Mouse (Mus musculus): ENCODE measurements at regions not wholly inside any gene's neighbourhood (a gene's known extent, or its start where the extent isn't known, plus 50 kb on each side); places are given as distances from the start of the nearest gene placed in this dataset.
A peak's percentile ranks its signal among the peaks of the same experiment; 100 is the strongest.

GRCm38 (mm10) chr4:153767713-153768112 lies 189.3 kb upstream of the A430005L14Rik start:
- DNase-seq (ENCODE audit: low spot score) (no peak), ATAC-seq (ENCODE audit: low FRiP score) (no peak)
- no peaks in the 10 kb centered on the region for H3K9me3 ChIP-seq (ENCODE audit: control insufficient read depth, low read length)
- no peak overlapping the region for H3K4me2 ChIP-seq (replicated peaks; ENCODE audit: low read depth, low read length)
- no peak overlapping the region for H3K9ac ChIP-seq (ENCODE audit: low read depth, low read length)
- no peak overlapping the region for H3K4me3 ChIP-seq (ENCODE audit: low read depth, low read length)
- no peak overlapping the region for H3K27ac ChIP-seq (ENCODE audit: low read depth, low read length)
- H3K36me3 ChIP-seq (ENCODE audit: control insufficient read depth, insufficient read depth, low read length) = no peaks in the 10 kb centered on the region
- H3K27me3 ChIP-seq (ENCODE audit: control insufficient read depth, insufficient read depth, low read length) = no peaks in the 10 kb centered on the region
- WGBS = 79% methylated on average over 9 of the region's 9 CpGs
- no peaks in the 10 kb centered on the region for H3K4me1 ChIP-seq (replicated peaks; ENCODE audit: control insufficient read depth, insufficient read depth, low read length)

- H3K4me2 ChIP-seq (replicated peaks; ENCODE audit: low read depth, low read length) = no peak overlapping the region
- ATAC-seq (ENCODE audit: low FRiP score) = no peak
- DNase-seq (ENCODE audit: low spot score) = no peak
- H3K9ac ChIP-seq (ENCODE audit: low read depth, low read length) = no peak overlapping the region
- no peaks in the 10 kb centered on the region for H3K9me3 ChIP-seq (ENCODE audit: control insufficient read depth, low read length)
- WGBS = 55% methylated on average over 3 of the region's 3 CpGs
- no peak overlapping the region for H3K27ac ChIP-seq (ENCODE audit: low read depth, low read length)
- no peaks in the 10 kb centered on the region for H3K4me1 ChIP-seq (replicated peaks; ENCODE audit: control insufficient read depth, insufficient read depth, low read length)
- H3K36me3 ChIP-seq (ENCODE audit: control insufficient read depth, insufficient read depth, low read length) = no peaks in the 10 kb centered on the region
- H3K27me3 ChIP-seq (ENCODE audit: control insufficient read depth, insufficient read depth, low read length) = no peaks in the 10 kb centered on the region
- no peak overlapping the region for H3K4me3 ChIP-seq (ENCODE audit: low read depth, low read length)
Observed at GRCm38 (mm10) chr4:153768350-153768749, 188.7 kb upstream of the A430005L14Rik start.

- no peak overlapping the region for H3K4me3 ChIP-seq (ENCODE audit: low read depth, low read length)
- H3K9me3 ChIP-seq (ENCODE audit: control insufficient read depth, low read length) = no peaks in the 10 kb centered on the region
- no peaks in the 10 kb centered on the region for H3K27me3 ChIP-seq (ENCODE audit: control insufficient read depth, insufficient read depth, low read length)
- H3K4me1 ChIP-seq (replicated peaks; ENCODE audit: control insufficient read depth, insufficient read depth, low read length) = no peaks in the 10 kb centered on the region
- 75% methylated on average over 5 of the region's 5 CpGs for WGBS
- no peaks in the 10 kb centered on the region for H3K36me3 ChIP-seq (ENCODE audit: control insufficient read depth, insufficient read depth, low read length)
- no peak overlapping the region for H3K27ac ChIP-seq (ENCODE audit: low read depth, low read length)
- H3K9ac ChIP-seq (ENCODE audit: low read depth, low read length) = no peak overlapping the region
- no peak for DNase-seq (ENCODE audit: low spot score)
- no peak for ATAC-seq (ENCODE audit: low FRiP score)
- no peak overlapping the region for H3K4me2 ChIP-seq (replicated peaks; ENCODE audit: low read depth, low read length)
Observed at GRCm38 (mm10) chr4:153770675-153771074, 186.4 kb upstream of the A430005L14Rik start.

- Histone ChIP-seq H3K9ac (ENCODE audit: low read depth, low read length) (no peak overlapping the region), H3K4me1 (replicated peaks; ENCODE audit: control insufficient read depth, insufficient read depth, low read length) (0 out of 2 replicates have a peak, but pooled peaks cover 3% of the 10 kb centered on the region), H3K9me3 (ENCODE audit: control insufficient read depth, low read length) (no peaks in the 10 kb centered on the region), H3K4me2 (replicated peaks; ENCODE audit: low read depth, low read length) (no peak overlapping the region), H3K4me3 (ENCODE audit: low read depth, low read length) (no peak overlapping the region), H3K27me3 (ENCODE audit: control insufficient read depth, insufficient read depth, low read length) (no peaks in the 10 kb centered on the region), H3K36me3 (ENCODE audit: control insufficient read depth, insufficient read depth, low read length) (no peaks in the 10 kb centered on the region), H3K27ac (ENCODE audit: low read depth, low read length) (no peak overlapping the region)
- 88% methylated on average over 2 of the region's 2 CpGs for WGBS
- no peak for DNase-seq (ENCODE audit: low spot score)
- no peak for ATAC-seq (ENCODE audit: low FRiP score)
Observed at GRCm38 (mm10) chr4:153780501-153780900, 176.5 kb upstream of the A430005L14Rik start.

- no peak for ATAC-seq (ENCODE audit: low FRiP score)
- H3K4me1 ChIP-seq (replicated peaks; ENCODE audit: control insufficient read depth, insufficient read depth, low read length) = peaks cover 3% of the 10 kb centered on the region; the same call in 1 of the 2 replicates
- WGBS = 82% methylated on average over 7 of the region's 7 CpGs
Observed at GRCm38 (mm10) chr4:153781271-153781670, 175.8 kb upstream of the A430005L14Rik start.

GRCm38 (mm10) chr4:153781981-153782521 lies 175.0 kb upstream of the A430005L14Rik start:
- H3K27me3 ChIP-seq (ENCODE audit: control insufficient read depth, insufficient read depth, low read length) = no peaks in the 10 kb centered on the region
- WGBS = 82% methylated on average over 10 of the region's 10 CpGs
- H3K4me1 ChIP-seq (replicated peaks; ENCODE audit: control insufficient read depth, insufficient read depth, low read length) = peaks cover 3% of the 10 kb centered on the region; the same call in 1 of the 2 replicates
- no peak overlapping the region for H3K4me3 ChIP-seq (ENCODE audit: low read depth, low read length)
- no peaks in the 10 kb centered on the region for H3K9me3 ChIP-seq (ENCODE audit: control insufficient read depth, low read length)
- no peak overlapping the region for H3K27ac ChIP-seq (ENCODE audit: low read depth, low read length)
- no peak overlapping the region for H3K4me2 ChIP-seq (replicated peaks; ENCODE audit: low read depth, low read length)
- H3K9ac ChIP-seq (ENCODE audit: low read depth, low read length) = no peak overlapping the region
- no peak for DNase-seq (ENCODE audit: low spot score)
- H3K36me3 ChIP-seq (ENCODE audit: control insufficient read depth, insufficient read depth, low read length) = no peaks in the 10 kb centered on the region
- ATAC-seq (ENCODE audit: low FRiP score) = no peak

More at GRCm38 (mm10) chr4:153781271-153781670, 175.8 kb upstream of the A430005L14Rik start:
- Histone ChIP-seq H3K9me3 (ENCODE audit: control insufficient read depth, low read length) (no peaks in the 10 kb centered on the region), H3K27me3 (ENCODE audit: control insufficient read depth, insufficient read depth, low read length) (no peaks in the 10 kb centered on the region), H3K4me3 (ENCODE audit: low read depth, low read length) (no peak overlapping the region), H3K27ac (ENCODE audit: low read depth, low read length) (no peak overlapping the region), H3K4me2 (replicated peaks; ENCODE audit: low read depth, low read length) (no peak overlapping the region), H3K36me3 (ENCODE audit: control insufficient read depth, insufficient read depth, low read length) (no peaks in the 10 kb centered on the region), H3K9ac (ENCODE audit: low read depth, low read length) (no peak overlapping the region)
- no peak for DNase-seq (ENCODE audit: low spot score)

GRCm38 (mm10) chr4:153784401-153784800 lies 172.6 kb upstream of the A430005L14Rik start:
- H3K4me2 ChIP-seq (replicated peaks; ENCODE audit: low read depth, low read length) = no peak overlapping the region
- peaks cover 6% of the 10 kb centered on the region; the same call in 1 of the 2 replicates for H3K4me1 ChIP-seq (replicated peaks; ENCODE audit: control insufficient read depth, insufficient read depth, low read length)
- H3K9ac ChIP-seq (ENCODE audit: low read depth, low read length) = no peak overlapping the region
- no peak for DNase-seq (ENCODE audit: low spot score)
- H3K27ac ChIP-seq (ENCODE audit: low read depth, low read length) = no peak overlapping the region
- no peak overlapping the region for H3K4me3 ChIP-seq (ENCODE audit: low read depth, low read length)
- WGBS = 88% methylated on average over 11 of the region's 11 CpGs
- no peak for ATAC-seq (ENCODE audit: low FRiP score)
- H3K9me3 ChIP-seq (ENCODE audit: control insufficient read depth, low read length) = no peaks in the 10 kb centered on the region
- H3K27me3 ChIP-seq (ENCODE audit: control insufficient read depth, insufficient read depth, low read length) = no peaks in the 10 kb centered on the region
- H3K36me3 ChIP-seq (ENCODE audit: control insufficient read depth, insufficient read depth, low read length) = no peaks in the 10 kb centered on the region

- peaks cover 6% of the 10 kb centered on the region; the same call in 1 of the 2 replicates for H3K4me1 ChIP-seq (replicated peaks; ENCODE audit: control insufficient read depth, insufficient read depth, low read length)
- no peak overlapping the region for H3K9ac ChIP-seq (ENCODE audit: low read depth, low read length)
- no peaks in the 10 kb centered on the region for H3K27me3 ChIP-seq (ENCODE audit: control insufficient read depth, insufficient read depth, low read length)
- no peak overlapping the region for H3K27ac ChIP-seq (ENCODE audit: low read depth, low read length)
- H3K4me2 ChIP-seq (replicated peaks; ENCODE audit: low read depth, low read length) = no peak overlapping the region
- DNase-seq (ENCODE audit: low spot score) = peak; percentile 44
- H3K4me3 ChIP-seq (ENCODE audit: low read depth, low read length) = no peak overlapping the region
- H3K36me3 ChIP-seq (ENCODE audit: control insufficient read depth, insufficient read depth, low read length) = no peaks in the 10 kb centered on the region
- H3K9me3 ChIP-seq (ENCODE audit: control insufficient read depth, low read length) = no peaks in the 10 kb centered on the region
- 41% methylated on average over 4 of the region's 4 CpGs for WGBS
- ATAC-seq (ENCODE audit: low FRiP score) = no peak
Observed at GRCm38 (mm10) chr4:153785564-153785963, 171.5 kb upstream of the A430005L14Rik start.

GRCm38 (mm10) chr4:153792307-153792706 lies 164.7 kb upstream of the A430005L14Rik start:
- DNase-seq (ENCODE audit: low spot score) (no peak), ATAC-seq (ENCODE audit: low FRiP score) (no peak)
- H3K27me3 ChIP-seq (ENCODE audit: control insufficient read depth, insufficient read depth, low read length) = no peaks in the 10 kb centered on the region
- no peak overlapping the region for H3K4me2 ChIP-seq (replicated peaks; ENCODE audit: low read depth, low read length)
- no peaks in the 10 kb centered on the region for H3K9me3 ChIP-seq (ENCODE audit: control insufficient read depth, low read length)
- WGBS = 53% methylated on average over 13 of the region's 13 CpGs
- no peaks in the 10 kb centered on the region for H3K36me3 ChIP-seq (ENCODE audit: control insufficient read depth, insufficient read depth, low read length)
- no peak overlapping the region for H3K4me3 ChIP-seq (ENCODE audit: low read depth, low read length)
- no peak overlapping the region for H3K9ac ChIP-seq (ENCODE audit: low read depth, low read length)
- peak overlapping the region; percentile 11; the same call in 1 of the 2 replicates for H3K27ac ChIP-seq (ENCODE audit: low read depth, low read length)
- 0 out of 2 replicates have a peak, but pooled peaks cover 7% of the 10 kb centered on the region for H3K4me1 ChIP-seq (replicated peaks; ENCODE audit: control insufficient read depth, insufficient read depth, low read length)

All from hindbrain, embryonic 11.5 days (tissue).